Mouse (Mus musculus): ENCODE measurements around the gene Lrrc4c.

The Lrrc4c gene

DNA sequence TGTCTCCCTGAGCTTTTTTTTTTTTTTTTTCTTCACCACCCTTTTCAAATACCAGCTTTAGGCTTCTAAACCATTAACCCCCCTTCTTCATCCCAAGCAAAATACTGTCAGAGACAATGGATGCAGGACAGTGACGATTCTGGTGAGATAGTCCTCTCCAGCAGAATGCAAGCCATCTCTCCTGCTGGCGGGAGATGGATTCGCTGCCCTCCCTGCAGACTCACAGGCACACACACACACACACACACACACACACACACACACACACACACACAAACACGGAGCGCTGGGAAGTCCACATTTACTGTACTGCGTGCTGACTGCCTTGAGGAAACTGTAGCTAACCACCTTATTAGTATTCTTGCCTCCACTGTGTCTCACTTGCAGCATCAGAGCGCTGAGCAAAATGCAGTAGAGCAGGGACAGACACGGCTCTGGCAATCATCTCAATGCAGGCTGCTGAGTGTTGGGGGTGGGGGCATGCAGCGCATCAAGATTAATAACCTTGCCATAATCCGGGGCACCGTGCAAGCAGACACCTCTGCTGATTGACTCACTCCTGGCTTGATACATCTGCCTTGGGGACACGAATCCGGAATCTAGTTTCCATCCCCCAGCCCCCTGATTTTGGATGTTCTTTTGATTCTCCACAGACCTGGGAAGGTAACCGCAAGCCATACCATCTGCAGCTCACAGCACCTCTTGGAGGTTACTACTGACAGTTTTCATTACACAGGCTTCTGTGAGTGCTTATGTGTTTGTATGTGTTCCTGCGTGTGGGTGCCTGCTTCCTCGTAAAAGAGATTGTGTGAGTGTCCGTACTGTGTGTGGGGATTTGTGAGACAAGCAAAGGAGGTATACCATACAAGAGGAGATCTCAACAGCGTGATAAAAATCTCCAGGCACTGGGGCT, at the start of gene Lrrc4c:
Gene Lrrc4c (plus strand): TSS at position 783 of the 913 bp plus-strand sequence.
- peak; percentile 31 for DNase-seq

DNA sequence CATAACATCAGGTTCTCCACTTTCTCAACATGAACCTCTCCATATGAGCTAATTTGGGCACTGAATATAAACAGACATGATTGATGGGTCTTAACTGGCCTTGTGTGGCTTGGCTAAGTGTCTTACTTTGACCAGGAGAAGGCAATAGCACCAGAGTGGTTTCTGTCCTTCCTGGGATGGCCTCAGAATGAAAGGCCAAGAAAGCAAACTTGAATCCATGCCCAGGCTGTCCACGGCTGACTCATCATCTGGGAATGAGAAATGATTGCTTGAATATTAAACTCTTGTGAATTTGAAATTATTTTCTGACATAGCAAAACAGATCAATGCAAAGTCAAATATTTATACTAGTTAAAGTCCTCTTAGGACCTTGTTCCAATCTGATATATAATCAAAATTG, 42.9 kb upstream of the Lrrc4c start:
- no peak for DNase-seq

DNA sequence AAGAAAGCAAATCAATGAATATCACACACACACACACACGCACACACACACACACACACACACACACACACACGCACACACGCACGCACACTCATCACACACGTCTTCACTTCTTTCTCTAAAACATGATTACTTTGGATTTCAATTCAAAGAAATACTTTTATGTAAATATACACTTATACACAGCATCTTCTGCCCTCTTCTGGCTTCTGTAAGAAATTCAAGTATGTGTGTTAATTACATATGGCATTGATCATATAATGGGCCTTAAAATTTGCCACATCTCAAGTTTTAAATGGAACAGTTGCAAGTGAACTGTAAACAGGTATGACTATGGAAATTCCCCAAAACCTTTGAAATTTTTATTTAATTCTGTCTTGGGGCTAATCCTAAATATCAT, 35.0 kb upstream of the Lrrc4c start:
- no peak for DNase-seq

DNA sequence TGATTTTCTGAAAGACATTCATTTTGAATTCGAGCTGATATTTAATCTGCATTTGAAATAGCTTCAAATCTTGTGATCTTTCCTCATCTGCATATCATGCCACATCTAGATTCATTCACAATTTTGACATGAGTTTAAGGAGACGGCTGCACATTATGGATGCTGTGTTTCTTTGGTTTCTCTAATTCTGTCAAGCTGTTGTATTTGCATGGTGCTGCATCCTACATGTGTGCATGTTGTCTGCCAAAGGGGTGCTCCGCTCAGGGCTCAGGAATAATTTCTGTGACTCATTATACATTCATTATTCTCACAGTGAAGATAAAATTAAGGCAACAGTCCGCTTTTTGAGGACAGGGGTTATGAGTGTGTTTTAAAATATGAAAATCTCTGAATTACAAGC, 30.5 kb upstream of the Lrrc4c start:
- DNase-seq = no peak

DNA sequence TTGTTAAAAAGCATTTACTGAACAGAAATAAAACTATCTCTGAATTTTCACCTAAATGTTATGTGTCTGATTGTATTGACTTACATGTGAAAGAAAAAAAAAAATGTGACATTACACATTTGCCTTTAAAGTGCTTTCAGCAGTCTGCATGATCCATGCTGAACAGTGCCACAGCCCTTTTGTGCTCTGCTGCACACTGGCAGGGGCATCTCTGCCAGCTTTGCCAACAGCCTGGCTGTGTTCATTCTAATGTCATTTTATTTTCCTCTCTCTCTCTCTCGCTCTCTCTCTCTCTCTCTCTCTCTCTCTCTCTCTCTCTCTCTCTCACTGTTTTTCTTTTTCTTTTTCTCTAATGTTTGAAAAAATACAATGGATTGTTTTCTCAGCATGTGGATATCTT, 27.4 kb upstream of the Lrrc4c start:
- no peak for DNase-seq

DNA sequence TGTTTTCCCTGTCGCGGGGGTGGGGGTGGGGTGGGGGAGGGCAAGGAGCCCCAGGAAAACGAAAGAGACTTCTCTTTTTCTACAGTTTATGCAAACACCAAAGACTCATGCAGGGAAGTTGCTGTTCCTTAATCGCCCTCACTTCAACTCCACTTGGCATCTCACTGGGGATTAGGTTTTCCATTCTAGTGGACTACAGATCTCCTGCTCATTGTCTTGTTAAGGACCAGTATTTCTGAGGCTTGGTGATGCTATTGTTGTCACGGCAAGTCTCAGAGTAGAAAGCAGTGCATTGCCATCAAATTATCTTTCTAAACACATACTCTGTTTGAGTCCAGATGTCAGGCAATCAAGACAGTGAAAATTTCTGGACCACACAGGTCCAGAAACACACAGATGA, 2.9 kb upstream of the Lrrc4c start:
- no peak for DNase-seq

DNA sequence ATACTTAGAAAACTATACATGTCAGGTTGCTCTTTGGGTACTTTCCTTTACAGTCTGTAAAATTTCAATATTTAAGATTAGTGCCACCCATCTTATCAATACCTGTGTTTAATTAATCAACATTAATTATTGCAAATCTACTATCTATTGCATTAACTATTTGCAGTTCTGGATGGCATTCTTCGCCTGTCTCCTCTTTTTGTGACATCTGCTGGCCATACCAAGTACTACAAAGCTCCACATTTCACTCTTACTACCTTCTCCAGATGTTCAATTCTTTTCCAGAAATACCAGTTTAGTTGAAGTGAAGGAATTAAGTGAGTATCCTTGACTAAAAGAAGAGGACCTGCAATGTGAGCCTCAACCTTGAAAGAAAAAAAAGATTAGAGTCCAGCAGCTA, 1.4 kb upstream of the Lrrc4c start:
- peak; percentile 15 for DNase-seq

DNA sequence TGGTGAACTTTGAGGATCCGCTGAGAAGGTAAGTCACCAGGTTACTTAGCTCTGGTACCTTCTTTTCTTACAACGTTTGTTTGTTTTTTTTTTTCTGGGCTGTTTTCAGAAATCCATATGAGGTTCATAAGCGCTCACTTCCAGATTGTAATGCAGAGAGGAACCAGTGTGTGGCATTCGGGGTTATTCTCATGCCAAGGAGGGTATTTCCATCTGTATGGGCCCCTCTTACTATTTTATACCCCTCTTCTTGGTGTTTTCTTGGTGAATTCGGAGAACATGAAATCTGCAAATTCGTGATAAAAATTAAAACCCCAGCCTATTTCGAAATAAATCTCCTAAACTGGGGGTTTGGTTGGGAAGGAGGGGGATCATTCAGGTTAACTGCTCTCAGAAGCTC, 587 bp downstream of the Lrrc4c start:
- no peak for DNase-seq

DNA sequence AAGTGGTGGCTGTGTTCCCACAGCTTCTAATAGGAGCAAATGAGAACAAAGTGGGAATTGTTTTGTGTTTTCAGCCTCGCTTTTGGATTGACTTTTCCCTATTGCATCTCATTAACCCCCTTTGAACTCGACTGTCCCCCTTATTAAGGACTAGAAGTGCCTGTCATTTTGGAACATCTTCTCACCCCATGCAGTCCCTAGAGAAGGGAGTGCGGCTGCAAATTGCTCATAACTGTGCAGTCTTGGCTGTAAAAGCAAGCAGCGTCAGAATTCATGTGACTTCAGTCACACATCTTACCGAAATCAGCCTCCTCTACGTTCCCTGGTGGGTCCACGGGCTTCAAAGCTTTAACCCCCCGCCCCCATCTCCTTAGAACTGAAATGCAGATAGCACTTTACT, 1.2 kb downstream of the Lrrc4c start:
- peak; percentile 16 for DNase-seq

DNA sequence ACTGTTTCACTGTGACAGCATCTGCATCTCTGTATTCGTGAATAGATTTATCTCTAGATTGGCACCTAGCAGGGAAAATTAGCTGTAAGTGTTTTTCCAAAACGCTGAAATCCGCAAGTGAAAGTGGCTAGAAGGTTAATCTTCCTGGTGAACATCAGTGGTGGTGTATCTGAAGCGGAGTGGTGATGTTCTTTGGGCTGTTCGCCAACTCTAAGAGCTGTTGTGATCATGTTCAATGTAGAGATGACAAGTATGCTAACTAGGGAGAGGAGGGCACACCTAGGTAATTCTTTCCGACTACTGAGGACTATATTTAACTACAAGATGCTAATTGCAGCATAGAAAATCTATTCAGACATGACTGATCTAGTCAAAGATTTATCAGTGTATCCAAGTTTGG, 1.7 kb downstream of the Lrrc4c start:
- DNase-seq = no peak

DNA sequence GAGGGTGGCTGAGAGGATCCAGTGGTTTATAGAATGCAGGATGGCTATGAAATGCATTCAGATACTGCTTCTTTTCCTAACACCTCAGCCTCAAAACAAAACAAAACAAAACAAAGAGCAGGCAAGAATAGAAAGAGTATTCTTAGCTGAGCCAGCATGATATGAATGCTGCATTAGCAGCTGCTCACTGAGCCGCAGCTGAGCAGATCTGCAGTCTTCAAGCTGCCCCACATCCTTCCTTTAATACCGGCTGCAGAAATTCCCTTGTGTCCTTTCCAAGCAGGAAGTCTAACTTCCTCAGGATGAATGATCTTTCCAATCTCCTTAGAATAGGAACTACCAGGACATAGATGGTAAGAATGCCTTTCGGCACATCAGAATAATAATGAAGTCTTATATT, 16.7 kb downstream of the Lrrc4c start:
- no peak for DNase-seq

DNA sequence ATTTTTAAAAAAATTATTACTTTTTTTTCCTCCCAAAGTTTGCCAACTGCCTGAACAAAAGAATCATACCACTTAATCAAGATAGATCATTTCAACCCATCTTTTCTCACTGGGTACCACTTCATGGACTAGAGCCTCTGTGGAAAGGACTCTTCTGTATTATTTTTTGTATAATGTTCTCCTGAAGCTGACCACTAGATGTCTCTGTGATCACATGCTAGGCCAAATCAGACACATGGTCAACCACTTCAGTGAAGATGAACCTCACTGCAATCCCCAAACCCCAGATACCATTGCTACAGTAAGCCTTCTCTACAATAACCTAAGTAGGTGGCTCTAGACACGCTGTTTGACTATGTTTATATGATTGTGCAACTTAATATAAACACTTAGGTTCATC, 19.4 kb downstream of the Lrrc4c start:
- DNase-seq = no peak

DNA sequence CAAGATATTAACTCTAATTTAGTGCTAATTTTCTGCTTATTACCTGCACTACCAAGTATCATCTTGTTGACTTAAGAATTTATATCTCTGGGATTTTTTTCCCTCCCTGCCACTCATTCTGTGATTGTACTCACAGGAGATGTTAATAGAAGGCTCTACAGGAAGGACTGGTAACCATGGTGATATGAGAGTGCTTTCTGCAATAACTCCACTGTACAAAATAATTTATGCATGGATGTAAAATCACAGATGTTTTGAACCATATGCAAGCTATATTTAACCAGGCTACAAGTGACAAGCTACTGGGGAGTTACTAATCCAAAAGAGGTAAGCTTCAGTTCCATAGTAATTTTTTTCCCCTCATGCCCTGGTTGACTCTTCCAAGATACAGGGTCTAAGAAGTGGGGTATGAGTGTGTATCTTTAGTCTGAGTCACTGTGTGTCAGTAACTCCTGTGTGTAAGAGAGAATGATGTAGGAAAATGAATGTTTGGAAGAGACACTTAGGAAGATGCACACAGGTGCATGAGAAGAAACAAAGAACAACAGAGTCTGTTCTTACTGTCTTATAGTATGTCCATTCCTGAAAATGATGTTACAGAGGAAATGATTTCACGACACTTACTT, 83.3 kb downstream of the Lrrc4c start:
- DNase-seq = no peak

DNA sequence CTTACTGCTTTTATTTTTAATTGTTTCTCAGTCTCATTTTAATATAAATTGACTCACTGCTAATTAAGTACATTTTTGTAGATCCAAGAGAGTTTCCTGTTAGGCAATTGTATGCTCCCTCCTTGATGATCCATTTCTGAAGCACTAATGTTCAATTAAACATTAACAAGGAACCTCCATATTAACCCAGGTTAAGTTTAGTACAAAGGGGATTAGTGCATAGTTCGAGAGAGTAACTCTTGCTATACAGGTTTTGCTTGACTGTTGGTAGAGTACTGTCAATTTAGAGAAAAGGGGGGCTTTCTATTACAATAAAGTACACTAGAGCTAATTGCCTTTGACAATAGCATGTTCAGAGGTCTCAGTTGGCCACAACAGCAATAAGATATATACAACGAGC, 84.5 kb downstream of the Lrrc4c start:
- DNase-seq = no peak

DNA sequence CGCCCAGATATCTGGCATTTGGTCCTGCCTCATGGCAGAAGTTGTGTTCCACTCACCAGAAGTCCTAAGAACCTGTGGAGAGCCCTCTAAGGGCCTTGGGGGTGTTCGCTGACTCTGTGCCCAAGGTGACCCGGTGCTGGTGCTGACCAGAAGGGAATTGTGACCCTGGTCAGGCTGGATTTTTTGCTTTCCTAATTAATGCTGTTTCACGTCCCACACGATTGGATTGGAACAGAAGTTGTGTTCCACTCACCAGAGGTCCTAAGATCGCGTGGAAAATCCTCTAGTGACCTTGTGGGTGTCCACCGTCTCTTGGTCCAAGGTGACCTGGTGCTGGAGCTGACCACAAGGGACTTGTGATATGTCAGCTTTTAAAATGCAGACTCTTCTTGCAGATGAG, 88.9 kb downstream of the Lrrc4c start:
- DNase-seq = no peak

DNA sequence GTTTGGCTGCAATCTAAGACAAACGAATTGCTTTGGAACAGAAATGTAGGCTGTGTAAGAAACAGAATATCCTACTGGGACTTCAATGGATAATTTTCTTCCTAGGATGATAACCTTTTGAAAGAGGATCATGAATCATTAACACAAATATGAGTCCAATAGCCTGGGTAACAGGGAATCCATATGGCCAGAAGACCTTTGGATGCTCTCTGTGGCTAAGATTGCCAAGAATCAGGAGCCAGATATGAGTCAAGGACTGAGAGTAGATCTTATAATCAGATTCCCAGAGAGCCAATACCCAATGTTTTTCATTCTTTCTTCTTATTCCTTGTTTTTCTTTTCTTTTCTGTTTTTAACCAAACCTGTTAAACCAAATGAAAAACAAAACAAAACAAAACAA, 93.2 kb downstream of the Lrrc4c start:
- DNase-seq = no peak

DNA sequence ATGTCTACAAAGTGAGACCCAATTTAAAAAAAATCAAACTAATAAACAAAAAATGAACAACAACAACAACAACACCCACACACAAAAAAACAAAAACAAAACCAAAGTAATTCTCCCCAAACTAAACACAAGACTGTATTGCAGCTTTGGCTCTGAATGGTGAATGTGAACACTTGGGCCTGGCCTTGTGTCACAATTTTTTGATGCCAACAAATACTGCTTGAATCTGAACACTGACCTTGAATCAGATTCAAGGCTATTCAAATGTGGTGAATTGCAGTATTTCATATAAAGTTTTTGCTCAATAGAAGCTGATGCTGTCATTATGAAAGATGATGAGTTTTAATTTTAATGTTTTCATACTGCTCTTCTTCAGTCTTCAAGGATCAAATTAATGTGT, 143.6 kb downstream of the Lrrc4c start:
- DNase-seq = no peak

DNA sequence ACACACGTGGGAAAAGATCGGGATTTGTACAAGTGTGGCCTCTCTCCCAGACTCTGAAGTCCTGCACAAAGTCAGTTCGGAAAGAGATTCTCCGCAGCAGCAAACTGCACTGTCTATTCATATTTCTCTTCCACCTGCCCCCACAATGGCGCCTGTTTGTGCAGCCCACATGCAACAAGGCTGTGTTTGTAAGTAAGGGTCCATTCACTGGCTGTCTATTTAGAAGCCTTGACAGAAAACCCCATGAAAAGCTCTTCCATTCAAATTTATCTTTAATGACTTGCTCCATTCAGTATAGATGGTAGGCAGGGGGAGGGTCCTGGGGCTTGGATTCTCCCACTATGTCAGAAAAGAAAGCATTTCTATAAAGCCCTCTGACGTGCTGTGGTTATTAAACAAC, 157.7 kb downstream of the Lrrc4c start:
- peak; percentile 7 for DNase-seq

DNA sequence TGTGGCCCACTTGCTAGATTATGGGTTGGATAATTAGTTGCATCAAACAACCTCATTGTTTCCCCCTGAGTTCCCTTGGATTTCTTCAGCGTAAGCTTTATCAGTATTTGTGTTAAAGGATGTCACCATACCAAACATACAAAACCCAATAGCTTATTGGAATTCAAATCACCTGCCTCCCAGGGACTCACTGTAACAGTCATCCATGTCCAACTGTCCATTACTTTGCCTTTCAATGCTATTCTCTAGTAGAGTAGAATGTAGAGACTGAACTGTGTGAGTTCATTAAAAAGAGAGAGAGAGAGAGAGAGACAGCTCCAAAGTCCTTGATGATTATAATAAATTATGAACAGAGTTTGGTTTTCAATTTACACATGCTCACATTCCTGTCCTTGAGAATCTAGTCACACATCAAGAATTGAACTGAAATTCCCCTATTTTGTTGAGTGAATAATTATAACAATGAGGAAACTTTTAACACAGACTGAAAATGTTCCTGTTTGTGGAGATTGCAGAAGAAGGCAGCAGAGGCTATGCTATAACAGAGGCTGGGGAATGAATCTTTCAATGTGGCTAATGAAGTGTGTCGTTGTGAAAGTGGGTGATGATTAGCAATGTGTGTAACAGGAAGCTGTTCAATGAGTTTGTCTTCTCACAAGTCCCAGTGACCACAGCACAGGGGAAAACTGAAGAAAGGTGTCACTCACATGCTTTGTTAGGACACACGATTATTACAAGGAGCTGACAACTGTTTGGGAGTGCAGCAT, 181.3 kb downstream of the Lrrc4c start:
- no peak for DNase-seq

DNA sequence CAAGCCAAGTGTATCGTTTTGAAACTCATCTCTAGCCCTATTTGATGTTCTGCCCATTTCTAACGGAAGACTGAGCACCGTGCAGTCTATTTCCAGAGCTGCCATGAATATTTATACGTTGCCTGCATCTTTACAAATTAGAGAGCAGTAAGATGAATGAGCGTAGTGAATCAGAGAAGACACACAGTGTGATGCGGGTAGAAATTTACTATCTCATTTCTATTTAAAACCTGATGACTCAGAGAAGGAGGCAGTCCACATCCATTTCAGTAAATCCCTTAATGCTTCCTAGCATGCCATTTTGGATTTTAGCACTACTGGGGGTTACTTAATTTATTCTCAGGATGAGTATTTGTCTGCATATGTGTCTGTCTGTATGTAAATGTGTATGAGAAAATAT, 186.2 kb downstream of the Lrrc4c start:
- no peak for DNase-seq

DNA sequence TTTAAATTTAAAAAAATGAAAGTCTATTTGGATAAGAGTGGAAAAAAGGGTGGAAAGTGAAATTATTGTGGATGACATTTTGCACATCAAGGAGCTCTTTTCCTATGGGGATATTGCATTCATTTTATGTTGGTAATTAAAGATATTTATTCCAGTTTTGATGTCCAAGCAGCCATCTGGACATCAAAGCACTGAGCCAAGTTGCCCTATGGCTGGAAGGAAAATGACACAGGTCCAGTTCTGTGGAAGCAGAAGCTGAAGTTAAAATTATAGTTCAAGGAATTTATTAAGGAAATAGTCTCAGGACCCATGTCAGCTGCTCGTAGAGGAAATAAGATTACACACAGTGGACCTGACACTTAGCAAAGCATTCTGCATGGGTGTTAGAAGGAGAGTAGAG, 187.7 kb downstream of the Lrrc4c start:
- DNase-seq = no peak

DNA sequence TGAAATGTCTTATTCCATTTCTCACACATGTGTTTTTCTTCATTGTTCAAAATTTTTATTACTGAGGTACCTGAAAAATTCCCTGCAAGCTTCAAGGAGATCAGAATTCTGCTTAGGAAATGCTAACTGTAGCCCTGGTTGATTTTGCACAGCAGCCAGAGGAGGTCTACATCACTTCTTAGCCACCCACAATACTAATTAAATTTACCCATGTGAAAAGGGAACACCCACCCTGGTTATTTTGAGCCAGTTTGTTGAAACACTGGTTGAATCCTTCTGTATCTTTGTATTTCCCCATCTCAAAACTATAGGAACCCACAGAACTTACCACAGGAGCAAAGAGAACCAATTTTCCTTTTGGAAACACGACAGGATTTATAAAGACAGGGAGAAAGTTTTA, 191.0 kb downstream of the Lrrc4c start:
- DNase-seq = no peak

DNA sequence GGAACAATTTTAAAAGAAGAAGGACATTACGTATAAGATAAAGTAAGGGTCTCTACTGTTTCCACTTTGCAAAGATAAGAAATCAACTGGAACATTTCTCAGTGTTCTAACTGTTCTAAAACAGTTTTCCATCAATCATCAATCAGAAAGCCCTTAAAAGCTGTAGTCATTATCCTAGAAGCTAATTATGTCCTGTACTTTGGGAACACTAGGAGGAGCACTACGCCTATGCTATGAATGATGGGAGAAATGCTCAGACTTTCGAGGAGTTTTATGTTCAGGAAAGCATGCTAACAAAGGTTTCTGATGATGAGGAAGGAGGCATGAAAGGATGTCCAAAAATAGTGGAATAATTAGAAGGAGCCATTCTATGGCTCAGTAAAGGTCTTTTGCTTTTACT, 219.5 kb downstream of the Lrrc4c start:
- no peak for DNase-seq

DNA sequence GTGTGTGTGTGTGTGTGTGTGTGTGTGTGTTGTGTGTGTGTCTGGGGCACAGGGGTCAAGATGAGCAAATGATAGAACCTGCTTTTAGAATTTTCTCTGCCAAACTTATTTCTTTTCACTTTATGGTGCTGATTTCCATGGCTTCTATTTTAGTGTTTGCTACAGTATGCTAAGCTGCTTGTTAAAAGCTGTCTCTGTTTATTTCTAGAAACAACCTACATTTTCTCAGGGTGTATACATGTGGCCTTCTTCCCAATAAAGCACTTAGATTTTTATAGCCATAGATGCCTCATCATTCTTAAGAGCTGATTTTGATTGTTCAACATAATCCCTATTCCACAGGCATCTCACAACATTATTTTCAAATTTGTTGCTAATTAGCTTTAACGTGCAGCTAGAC, 229.2 kb downstream of the Lrrc4c start:
- DNase-seq = no peak
